Comparison of ENCODE assay signal across 13 mouse cellular contexts in the genomic region with DNA sequence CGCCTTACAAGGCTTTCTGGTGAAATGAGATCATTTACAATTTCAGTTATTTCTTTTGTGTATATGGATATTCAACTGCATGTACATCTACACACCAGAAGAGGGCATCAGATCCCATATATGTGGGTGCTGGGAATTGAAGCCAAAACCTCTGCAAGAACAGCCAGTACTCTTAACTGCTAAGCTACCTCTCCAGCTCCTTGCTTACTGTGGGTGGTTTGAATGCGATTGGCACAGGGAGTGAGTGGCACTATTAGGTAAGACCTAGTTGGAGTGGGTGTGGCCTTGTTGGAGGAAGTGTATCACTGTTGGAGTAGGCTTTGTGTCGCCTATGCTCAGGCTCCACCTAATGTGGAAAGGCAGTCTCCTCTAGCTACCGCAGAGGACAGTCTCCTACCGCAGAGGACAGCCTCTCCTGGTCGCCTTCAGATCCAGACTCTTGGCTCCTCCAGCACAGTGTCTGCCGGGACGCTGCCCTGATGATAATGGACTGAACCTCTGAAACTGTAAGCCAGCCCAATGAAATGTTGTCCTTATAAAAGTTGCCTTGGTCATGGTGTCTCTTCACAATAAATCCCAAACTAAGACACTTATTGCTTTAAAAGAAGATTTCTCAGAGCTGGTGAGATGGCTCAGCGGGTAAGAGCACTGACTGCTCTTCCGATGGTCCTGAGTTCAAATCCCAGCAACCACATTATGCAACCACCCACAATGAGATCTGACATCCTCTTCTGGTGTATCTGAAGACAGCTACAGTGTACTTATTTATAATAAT. TPM values are rescaled to one million over a fixed set of nuclear protein-coding genes. Genes with fewer than 3 reads are reported as not detected.
A peak's percentile ranks its signal among the peaks of the same experiment; 100 is the strongest.
DNase-seq lines count a peak whose midpoint lies in the region; ATAC-seq and TF ChIP-seq lines count a peak whose summit lies in the region.
"Had no signal": no experiment of that assay in that cellular context is flagged by ENCODE, and none has a peak within 500 bp of the region (broad histone marks: within the 10 kb centered on the region; RNA-seq: fewer than 3 reads in every experiment).

No protein-coding gene starts in this region.

- peaks cover 30% of the 10 kb centered on the region for H3K79me2 ChIP-seq in MEL (ENCODE audit: control insufficient read depth, insufficient read depth, low read length, poor library complexity)

- H3K27me3 ChIP-seq in heart, embryonic 10.5 days (ENCODE audit: insufficient read depth, poor library complexity, severe bottlenecking) = no peaks in the 10 kb centered on the region
- H3K27me3 ChIP-seq in MEL (ENCODE audit: control insufficient read depth in 1 of 2, insufficient read depth in 2 of 2, low read length in 2 of 2) = no peaks in the 10 kb centered on the region
- H3K27me3 ChIP-seq in heart, postnatal 0 days (ENCODE audit: control insufficient read depth, insufficient read depth, low read length) = no peaks in the 10 kb centered on the region
- H3K27me3 ChIP-seq: embryonic facial prominence, embryonic 15.5 days; kidney, embryonic 15.5 days had no signal

- intact Hi-C loops in heart, postnatal 10 days (cut with DNase I) = loop anchor here (5.0 kb wide), 2 partner anchors 178 to 193 kb away; a partner anchor contains a TSS

- no peak for TF ChIP-seq POLR2A in MEL (IDR thresholded peaks at IDR 0.05; ENCODE audit: control insufficient read depth in 1 of 2, insufficient read depth in 1 of 2, low read depth in 1 of 2, low read length in 2 of 2, poor library complexity in 1 of 2)

- H3K27ac ChIP-seq in heart, embryonic 10.5 days = 0 out of 2 replicates have a peak overlapping the region, but pooled peaks have one; percentile 100
- H3K27ac ChIP-seq in MEL (ENCODE audit: control insufficient read depth, low read depth, low read length) = peak overlapping the region; percentile 79
- peak overlapping the region; percentile 100; the same call in 1 of the 2 replicates for H3K27ac ChIP-seq in heart, postnatal 0 days (ENCODE audit: low read depth)

- WGBS in heart, embryonic 10.5 days = 86% methylated on average over 10 of the region's 10 CpGs
- WGBS in heart, postnatal 0 days = 87% methylated on average over 10 of the region's 10 CpGs

- H3K9ac ChIP-seq in MEL (ENCODE audit: control insufficient read depth, low read depth, low read length, poor library complexity, severe bottlenecking) = peak overlapping the region; percentile 45
- no peak overlapping the region for H3K9ac ChIP-seq in heart, postnatal 0 days (replicated peaks; ENCODE audit: low read depth, low read length)
- H3K9ac ChIP-seq: embryonic facial prominence, embryonic 15.5 days; kidney, embryonic 15.5 days had no signal

- no peak overlapping the region for H3K4me2 ChIP-seq in heart, postnatal 0 days (ENCODE audit: low read depth, low read length)
- H3K4me2 ChIP-seq: embryonic facial prominence, embryonic 15.5 days; kidney, embryonic 15.5 days had no signal

- peak; percentile 7 for DNase-seq in heart, embryonic 10.5 days (ENCODE audit: low spot score)
- no peak for DNase-seq in heart, postnatal 10 days
- peak; percentile 84 for DNase-seq in MEL (ENCODE audit: low read depth, low spot score)
- no peak for DNase-seq in heart, postnatal 0 days (ENCODE audit: low spot score)
- peak; percentile 85 for DNase-seq in lung, postnatal 36 days
- DNase-seq in urinary bladder, postnatal 25 days (ENCODE audit: low spot score) = no peak
- DNase-seq in cerebellum, adult 8-10 months = no peak
- DNase-seq in embryo, embryonic 10.5 days (ENCODE audit: low spot score) = no peak
- DNase-seq: adrenal gland, adult 2 months; cerebellum, adult 11 months; retina, postnatal 1 day had no signal

- H3K36me3 ChIP-seq in heart, embryonic 10.5 days = no peaks in the 10 kb centered on the region
- peaks cover 0 to 15% of the 10 kb centered on the region in 2 experiments; a peak in 2 of 4 replicates for H3K36me3 ChIP-seq in MEL (ENCODE audit: control insufficient read depth in 1 of 2, insufficient read depth in 2 of 2, low read length in 2 of 2)
- H3K36me3 ChIP-seq in heart, postnatal 0 days (replicated peaks; ENCODE audit: control insufficient read depth, insufficient read depth, low read length) = no peaks in the 10 kb centered on the region
- H3K36me3 ChIP-seq: embryonic facial prominence, embryonic 15.5 days had no signal

- no peak; a peak in 1 of 4 replicates for TF ChIP-seq EP300 in MEL (IDR thresholded peaks at IDR 0.05; ENCODE audit: low read depth in 1 of 2, low read length in 2 of 2)
- no peak for TF ChIP-seq EP300 in heart, postnatal 0 days (IDR thresholded peaks at IDR 0.05; ENCODE audit: low read depth)

- no peaks in the 10 kb centered on the region for H3K9me3 ChIP-seq in heart, embryonic 10.5 days
- H3K9me3 ChIP-seq in MEL (replicated peaks; ENCODE audit: insufficient read depth, low read length) = no peaks in the 10 kb centered on the region
- no peaks in the 10 kb centered on the region for H3K9me3 ChIP-seq in heart, postnatal 0 days (replicated peaks; ENCODE audit: control insufficient read depth, low read length)
- H3K9me3 ChIP-seq: embryonic facial prominence, embryonic 15.5 days; kidney, embryonic 15.5 days had no signal

- TF ChIP-seq RAD21 in MEL (IDR thresholded peaks at IDR 0.05; ENCODE audit: low read depth, low read length) = peak; percentile 11

- no peak for ATAC-seq in heart, postnatal 0 days (ENCODE audit: insufficient read depth, low read depth)

- H3K4me3 ChIP-seq in heart, embryonic 10.5 days = no peak overlapping the region
- peak overlapping the region in 1 of 2 experiments; percentile 50; a peak in 2 of 4 replicates for H3K4me3 ChIP-seq in MEL (ENCODE audit: control insufficient read depth in 1 of 2, insufficient read depth in 1 of 2, low read depth in 2 of 2, low read length in 2 of 2)
- H3K4me3 ChIP-seq in heart, postnatal 0 days (ENCODE audit: low read depth, low read length) = no peak overlapping the region
- H3K4me3 ChIP-seq: embryonic facial prominence, embryonic 15.5 days; kidney, embryonic 15.5 days had no signal

- H3K4me1 ChIP-seq in heart, embryonic 10.5 days = peaks cover 24% of the 10 kb centered on the region
- H3K4me1 ChIP-seq in MEL (ENCODE audit: control insufficient read depth in 1 of 2, insufficient read depth in 2 of 2, low read length in 2 of 2) = peaks cover 6 to 21% of the 10 kb centered on the region in 2 experiments; a peak in 3 of 4 replicates
- peaks cover 24% of the 10 kb centered on the region; the same call in 1 of the 2 replicates for H3K4me1 ChIP-seq in heart, postnatal 0 days (ENCODE audit: control insufficient read depth, insufficient read depth)

- peak in 2 of 3 experiments; percentile 27 to 38; a peak in 4 of 6 replicates for TF ChIP-seq CTCF in MEL (IDR thresholded peaks at IDR 0.05 in 2 of 3, conservative IDR thresholded peaks at IDR 0.05 in 1 of 3; ENCODE audit: control insufficient read depth in 1 of 3, insufficient read depth in 1 of 3, low read depth in 2 of 3, low read length in 3 of 3, poor library complexity in 1 of 3, severe bottlenecking in 1 of 3)
- peak; percentile 25 for TF ChIP-seq CTCF in heart, postnatal 0 days (IDR thresholded peaks at IDR 0.05; ENCODE audit: low read depth)

TF ChIP-seq in MEL, 35 proteins besides CTCF, POLR2A, EP300 and RAD21 (continues in another document):
- TF ChIP-seq ZNF384 (IDR thresholded peaks at IDR 0.05; ENCODE audit: low read depth, low read length) = no peak
- TF ChIP-seq BHLHE40 (IDR thresholded peaks at IDR 0.05; ENCODE audit: borderline replicate concordance, low read depth, low read length) = no peak
- no peak for TF ChIP-seq TCF12 (IDR thresholded peaks at IDR 0.05; ENCODE audit: low read depth, low read length)
- no peak for TF ChIP-seq GATA1 (IDR thresholded peaks at IDR 0.05; ENCODE audit: low read depth, low read length)
- TF ChIP-seq TBP (IDR thresholded peaks at IDR 0.05; ENCODE audit: low read depth, low read length) = peak; percentile 69
- no peak for TF ChIP-seq MEF2A (IDR thresholded peaks at IDR 0.05; ENCODE audit: extremely low read depth, insufficient replicate concordance, low read depth, low read length, poor library complexity, severe bottlenecking)
- TF ChIP-seq KAT2A (conservative IDR thresholded peaks at IDR 0.05; ENCODE audit: low read depth, low read length) = no peak
- TF ChIP-seq MAZ (IDR thresholded peaks at IDR 0.05; ENCODE audit: low read depth, low read length) = no peak
- TF ChIP-seq CHD1 (IDR thresholded peaks at IDR 0.05; ENCODE audit: low read depth, low read length) = no peak
- no peak for TF ChIP-seq POLR2AphosphoS2 (IDR thresholded peaks at IDR 0.05; ENCODE audit: low read length)
- peak; percentile 31 for TF ChIP-seq NELFE (IDR thresholded peaks at IDR 0.05; ENCODE audit: low read depth, low read length)
- TF ChIP-seq GABPA (IDR thresholded peaks at IDR 0.05; ENCODE audit: low read depth, low read length) = no peak
- TF ChIP-seq SMC3 (IDR thresholded peaks at IDR 0.05; ENCODE audit: low read depth, low read length) = 0 out of 2 replicates have a peak, but pooled peaks have one; percentile 1
- no peak for TF ChIP-seq MYB (IDR thresholded peaks at IDR 0.05; ENCODE audit: low read depth, low read length)
- TF ChIP-seq TAL1 (IDR thresholded peaks at IDR 0.05; ENCODE audit: low read length) = no peak
- TF ChIP-seq MXI1 (IDR thresholded peaks at IDR 0.05; ENCODE audit: low read depth, low read length) = no peak
- no peak for TF ChIP-seq MAX (IDR thresholded peaks at IDR 0.05; ENCODE audit: low read length)
- TF ChIP-seq HCFC1 (IDR thresholded peaks at IDR 0.05; ENCODE audit: low read depth, low read length) = no peak; the same call in 1 of the 2 replicates
- TF ChIP-seq ETS1 (IDR thresholded peaks at IDR 0.05; ENCODE audit: low read depth, low read length) = peak; percentile 23; the same call in 1 of the 2 replicates

RNA-seq across cellular contexts. Expression of a gene that starts 1.7 kb away (rescaled TPM):
- polyA plus RNA-seq in heart, embryonic 10.5 days (2016; fragmentation: Nextera tagmentation; extraction: Ambion mirVana) = 742 and 776 TPM in 2 replicates
- 100 to 1,000 TPM; 846 to 935 TPM for total RNA-seq in heart, postnatal 10 days (2021)
- 112 and 113 TPM in 2 replicates for total RNA-seq in MEL (2012; rRNA removed)
- 100 to 1,000 TPM in 1 of 2 experiments, not detected in 1; 130 TPM for polyA plus RNA-seq in MEL (2012; ENCODE audit: insufficient read depth in 1 of 2, insufficient read length in 2 of 2, low read depth in 1 of 2, low replicate concordance in 2 of 2, missing spikeins in 1 of 2)
- 429 and 487 TPM in 2 replicates for total RNA-seq in heart, postnatal 0 days (2014; rRNA removed; ENCODE audit: low replicate concordance)
- polyA plus RNA-seq in heart, postnatal 0 days (2015; fragmentation: Nextera tagmentation; extraction: Ambion mirVana) = 773 and 817 TPM in 2 replicates

RNA-seq across cellular contexts. Expression of a gene that starts 1.9 kb away (rescaled TPM):
- polyA plus RNA-seq in heart, embryonic 10.5 days (2016; fragmentation: Nextera tagmentation; extraction: Ambion mirVana) = 109 and 198 TPM in 2 replicates
- 1,000 to 10,000 TPM; 1,058 to 1,064 TPM for total RNA-seq in heart, postnatal 10 days (2021)
- 0.65 and 0.69 TPM in 2 replicates for total RNA-seq in MEL (2012; rRNA removed)
- under 1 TPM in 1 of 2 experiments, not detected in 1; 0.79 TPM for polyA plus RNA-seq in MEL (2012; ENCODE audit: insufficient read depth in 1 of 2, insufficient read length in 2 of 2, low read depth in 1 of 2, low replicate concordance in 2 of 2, missing spikeins in 1 of 2)
- 392 and 459 TPM in 2 replicates for total RNA-seq in heart, postnatal 0 days (2014; rRNA removed; ENCODE audit: low replicate concordance)
- polyA plus RNA-seq in heart, postnatal 0 days (2015; fragmentation: Nextera tagmentation; extraction: Ambion mirVana) = 214 and 238 TPM in 2 replicates

Comparison
In these comparisons a context has a peak if more than half of its experiments do, and no peak if none do; other contexts are left out.
1. DNase-seq: peak in heart, embryonic 10.5 days (single experiment), MEL (single experiment) and lung, postnatal 36 days (single experiment); none in heart, postnatal 10 days (0 of 2), heart, postnatal 0 days (single experiment), urinary bladder, postnatal 25 days (single experiment), cerebellum, adult 8-10 months (single experiment) and embryo, embryonic 10.5 days (single experiment).
2. RNA of a gene that starts 1.9 kb away (total RNA-seq): 1,058 to 1,064 TPM in heart, postnatal 10 days and 392 to 459 TPM in heart, postnatal 0 days; 0.65 to 0.69 TPM in MEL; every median in the first group is over 100 times any median in the second.
3. Peak in every context shown above with its lines, with median percentiles within 50 percentile points of each other: H3K27ac ChIP-seq.